Mouse (Mus musculus): Measurements from ENCODE around the gene Lsm4.

DNA sequence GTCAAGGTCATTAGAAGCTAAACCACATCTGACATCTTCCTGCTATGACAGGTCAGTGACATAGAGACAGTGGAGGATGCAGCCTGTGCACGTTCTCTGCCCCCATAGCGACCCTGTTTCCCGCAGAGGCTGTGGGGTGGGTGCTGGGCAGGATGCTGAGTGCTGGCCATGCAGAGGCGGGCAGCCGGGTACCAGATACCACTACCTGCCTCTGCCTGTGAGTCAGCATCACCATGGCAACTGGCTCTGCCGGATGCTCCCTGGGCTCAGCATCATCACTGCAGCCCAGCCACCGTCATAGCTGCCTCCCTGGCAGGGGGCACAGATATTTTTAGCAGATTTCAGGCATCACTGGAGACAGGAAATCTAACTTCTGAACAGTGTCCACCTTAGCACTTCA, 11.2 kb downstream of the Lsm4 start:
- TF ChIP-seq CTCF (IDR thresholded peaks at IDR 0.05; ENCODE audit: low read depth) (no peak), EP300 (IDR thresholded peaks at IDR 0.05; ENCODE audit: low read depth) (no peak)
